Mouse (Mus musculus): Measurements from ENCODE around the gene Vmn2r96.
"Not testable (repeated sequence)": the region's sequence is repeated elsewhere in the genome, so short reads cannot be mapped to it uniquely, and the experiment has no call there.

The Vmn2r96 gene

GRCm38 (mm10) chr17:18572851-18573250, at the start of gene Vmn2r96:
Vmn2r96 (plus strand) TSS chr17:18573151.
- DNase-seq (ENCODE audit: low spot score) = not testable (repeated sequence)

- DNase-seq (ENCODE audit: low spot score) = no peak
These were observed 49.6 kb upstream of the Vmn2r96 start for GRCm38 (mm10) chr17:18523371-18523770.

- DNase-seq (ENCODE audit: low spot score) = no peak
These were observed 49.0 kb upstream of the Vmn2r96 start for GRCm38 (mm10) chr17:18523991-18524390.

- DNase-seq (ENCODE audit: low spot score) = not testable (repeated sequence)
These were observed 14.5 kb upstream of the Vmn2r96 start for GRCm38 (mm10) chr17:18558212-18559158.

DNA sequence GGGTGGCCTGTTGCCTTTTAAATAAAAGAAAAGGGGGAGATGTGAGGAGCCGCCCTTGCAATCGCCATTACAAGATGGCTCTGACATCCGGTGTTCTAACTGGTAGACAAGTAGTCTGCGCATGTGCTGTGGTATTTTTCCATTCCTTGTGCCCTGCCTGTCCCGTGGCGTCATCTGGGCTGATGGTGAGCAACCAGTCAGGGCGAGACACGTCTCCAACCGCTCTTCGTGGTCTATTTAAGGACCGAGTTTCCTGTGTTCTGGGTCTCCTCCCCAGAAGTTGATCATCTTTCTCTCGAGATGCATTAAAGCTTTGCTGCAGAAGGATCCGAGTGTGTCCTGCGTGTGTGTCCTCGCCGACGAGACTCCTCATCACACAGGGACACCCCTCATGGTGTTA, 6.8 kb upstream of the Vmn2r96 start:
- not testable (repeated sequence) for DNase-seq (ENCODE audit: low spot score)

DNA sequence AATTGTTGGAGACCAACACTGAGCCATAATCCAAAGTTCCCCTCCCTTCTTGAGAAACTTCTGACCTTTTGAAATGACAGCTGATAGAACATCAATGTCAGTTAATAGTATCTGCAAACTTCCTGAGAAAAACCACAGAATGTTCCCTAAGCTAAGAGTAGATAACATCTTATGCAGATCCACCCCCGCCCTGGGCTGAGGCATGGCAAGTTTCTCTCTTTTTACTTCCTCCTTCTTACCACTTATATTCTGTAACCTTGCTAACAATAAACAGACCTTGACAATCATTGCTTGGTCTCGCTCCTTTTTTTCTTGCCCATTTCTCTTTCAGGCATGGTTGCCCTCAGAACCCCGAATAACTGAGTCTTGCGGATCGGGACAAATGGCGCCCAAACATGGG, 42.2 kb downstream of the Vmn2r96 start:
- DNase-seq (ENCODE audit: low spot score) = not testable (repeated sequence)

DNA sequence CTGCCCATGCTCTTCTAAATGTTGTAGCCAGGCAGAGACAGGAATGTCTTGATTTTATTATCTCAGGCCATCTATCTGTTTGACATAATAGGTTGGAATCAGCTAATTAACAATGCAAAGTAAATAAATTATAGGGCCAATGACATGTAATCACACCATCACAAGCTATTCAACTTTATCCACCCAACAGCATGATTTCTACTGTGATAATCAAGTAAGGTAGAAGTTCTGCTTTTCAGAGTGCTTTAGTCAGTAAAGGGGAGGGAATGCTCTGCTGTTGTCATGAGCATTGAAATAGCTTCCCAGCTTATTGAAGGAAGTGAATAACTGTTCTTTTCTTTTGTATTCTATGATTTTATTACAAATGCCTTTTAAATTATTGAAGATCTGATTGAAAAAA, 53.6 kb downstream of the Vmn2r96 start:
- no peak for DNase-seq (ENCODE audit: low spot score)
